Mouse (Mus musculus) granulocyte monocyte progenitor cell, adult 5-6 weeks (primary cell): Measurements from ENCODE around the gene Car5a. TPM values are rescaled to one million over a fixed set of nuclear protein-coding genes. Genes with fewer than 3 reads are reported as not detected.

Source experiments
- ATAC-seq: replicated peaks from 2 replicates; pipeline ENCODE4 v1.8.0; 2016; ENCODE audit warnings: mild to moderate bottlenecking, moderate TSS enrichment, inconsistent platforms; ENCODE audit not compliant: poor library complexity, severe bottlenecking
- total RNA-seq, 2 experiments: library from RNA; stranded (forward) in 1 of 2; stranded (reverse) in 1 of 2; fragments of 200-712, 200-1000 nt in 1 of 2; fragments of >200 nt in 1 of 2; fragmentation: Nextera tagmentation in 1 of 2; gene quantifications; 2 replicates each; pipeline ENCODE4 v1.2.3; 2014 to 2017

Gene Car5a
- not detected in 2 replicates for total RNA-seq (2014; fragmentation: Nextera tagmentation)
- total RNA-seq (2017) = not detected in 2 replicates

DNA sequence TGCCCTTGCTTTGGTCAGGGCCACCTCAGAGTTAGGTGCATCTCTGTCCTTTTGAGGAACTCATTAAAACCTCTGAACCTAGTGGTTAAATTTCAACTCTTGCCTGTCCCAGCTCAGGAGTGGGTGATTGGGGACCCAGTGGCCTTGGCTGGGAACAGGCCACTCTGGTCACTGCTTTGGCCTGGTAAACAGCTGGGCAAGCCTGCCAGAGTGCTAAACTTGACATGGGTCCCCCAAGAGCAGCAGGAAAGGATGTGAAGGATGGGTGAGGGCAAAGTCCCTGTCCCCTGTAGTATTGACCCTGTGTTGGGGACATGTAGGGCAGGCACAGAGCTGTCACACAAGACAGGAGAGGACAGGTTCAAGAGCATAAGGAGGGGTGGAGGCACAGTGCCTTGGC lies at the start of gene Car5a:
Gene Car5a (minus strand): TSS at position 74 of the 400 bp plus-strand sequence.
- no peak for ATAC-seq

DNA sequence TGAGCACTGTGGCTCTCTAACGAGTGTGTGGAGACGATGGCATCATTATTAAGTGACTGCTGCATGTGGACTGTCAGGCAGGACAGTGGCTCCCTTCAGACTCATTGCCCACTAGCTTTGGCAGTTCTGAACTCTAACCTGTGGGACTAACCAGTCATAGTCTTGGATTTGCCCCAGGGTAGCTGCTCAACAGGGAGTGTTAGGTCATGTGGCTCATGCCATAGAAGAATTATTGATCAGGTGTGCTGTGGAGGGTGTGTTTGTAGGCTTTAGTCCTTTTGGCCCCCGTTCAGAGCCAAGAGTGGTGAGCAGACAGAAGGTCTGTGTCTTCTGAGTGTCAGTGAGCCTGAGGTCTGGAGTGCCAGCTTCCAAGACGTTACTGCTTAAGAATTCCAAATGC lies 48.2 kb upstream of the Car5a start:
- no peak for ATAC-seq

- no peak for ATAC-seq
Measured at GRCm38 (mm10) chr8:121991611-121992010, 46.9 kb upstream of the Car5a start.

DNA sequence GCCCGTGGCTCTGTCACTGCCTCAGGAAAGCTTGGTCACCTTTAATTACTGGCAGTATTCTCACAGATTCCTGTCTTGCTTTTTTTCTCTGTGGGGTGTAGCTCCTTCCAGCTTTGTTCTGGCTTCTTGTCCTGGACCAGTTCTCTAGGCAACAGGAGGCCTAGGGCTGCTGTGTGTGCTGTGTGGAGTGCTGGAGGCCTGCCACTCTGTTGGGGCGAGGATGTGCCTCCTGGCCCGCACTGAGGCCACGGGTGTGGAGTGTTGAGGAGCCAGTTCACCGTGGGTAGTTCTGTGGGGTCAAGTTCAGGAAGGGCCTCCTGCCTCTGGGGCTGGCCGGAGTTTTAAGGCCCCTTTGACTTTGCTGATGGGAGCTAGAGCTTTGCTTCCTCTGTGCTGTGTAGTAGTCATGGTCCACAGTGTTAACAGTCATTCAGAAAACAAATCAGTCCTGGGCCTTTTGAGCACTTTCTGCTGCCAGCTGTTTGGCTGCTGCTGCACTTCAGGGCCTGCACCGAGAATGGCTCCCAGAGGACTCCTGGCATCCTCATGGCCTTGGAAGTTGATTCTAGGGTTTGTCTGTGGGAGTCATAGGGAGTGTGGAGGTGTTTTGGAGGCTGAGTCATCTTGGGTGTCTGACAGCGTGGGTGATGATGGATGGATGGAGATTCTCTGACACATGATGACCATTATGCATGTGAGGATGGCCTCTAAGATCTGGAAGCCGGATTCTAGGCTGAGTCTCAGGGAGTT lies 46.0 kb upstream of the Car5a start:
- no peak for ATAC-seq

GRCm38 (mm10) chr8:121987892-121988291 lies 43.2 kb upstream of the Car5a start:
- ATAC-seq = no peak

DNA sequence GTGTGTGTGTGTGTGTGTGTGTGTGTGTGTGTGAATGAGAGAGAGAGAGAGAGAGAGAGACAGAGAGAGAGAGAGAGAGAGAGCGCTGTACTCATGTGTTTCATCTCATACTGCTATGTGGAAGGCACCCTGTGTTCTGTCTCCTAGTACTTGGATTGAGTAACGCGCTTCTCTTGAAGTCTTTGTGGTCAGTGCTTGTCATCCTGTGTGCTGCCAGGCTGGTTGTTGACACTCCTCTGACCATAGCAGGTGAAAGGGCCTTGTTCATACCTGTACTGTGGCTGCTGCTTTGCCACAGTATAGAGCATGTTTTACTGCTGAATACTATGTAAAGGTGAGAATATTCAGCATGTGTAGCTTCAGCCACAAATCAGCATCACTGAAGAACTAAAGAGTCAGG lies 41.0 kb upstream of the Car5a start:
- no peak for ATAC-seq

- no peak for ATAC-seq
Measured at GRCm38 (mm10) chr8:121981520-121981895, 36.8 kb upstream of the Car5a start.

DNA sequence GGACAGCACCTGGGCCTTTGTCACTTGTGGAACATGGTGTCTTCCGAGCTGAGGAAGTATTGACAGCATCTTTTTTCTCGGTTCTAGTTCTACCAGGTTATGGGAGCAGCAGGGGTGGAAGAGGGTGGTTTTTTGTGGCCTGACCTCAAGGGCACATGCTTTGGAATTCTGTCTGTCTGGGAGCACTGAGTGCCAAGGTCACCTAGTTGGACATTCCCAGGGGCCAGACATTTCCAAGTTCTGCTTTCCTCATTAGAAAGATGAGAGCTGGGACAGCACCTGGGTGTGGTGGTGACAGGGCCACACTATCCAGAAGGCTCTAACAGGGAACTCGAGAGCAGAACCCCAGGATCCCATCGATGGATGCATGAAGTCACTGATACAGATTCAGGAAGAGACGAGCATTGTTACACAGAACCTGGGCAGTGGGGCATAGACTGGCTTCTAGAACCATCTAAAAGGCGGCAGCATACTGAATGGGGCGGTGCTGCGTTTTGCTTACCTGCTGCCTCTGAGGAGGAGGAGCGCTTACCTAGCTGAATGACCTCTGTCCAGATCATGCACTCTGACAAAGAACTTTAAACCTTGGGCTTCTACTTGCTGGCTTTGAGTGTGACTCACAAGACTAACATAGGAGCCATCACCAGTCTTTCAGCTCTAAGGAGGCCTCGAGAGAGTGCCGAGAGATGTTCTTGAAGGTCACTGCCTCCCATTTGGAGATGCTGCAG lies 36.3 kb upstream of the Car5a start:
- ATAC-seq = no peak

DNA sequence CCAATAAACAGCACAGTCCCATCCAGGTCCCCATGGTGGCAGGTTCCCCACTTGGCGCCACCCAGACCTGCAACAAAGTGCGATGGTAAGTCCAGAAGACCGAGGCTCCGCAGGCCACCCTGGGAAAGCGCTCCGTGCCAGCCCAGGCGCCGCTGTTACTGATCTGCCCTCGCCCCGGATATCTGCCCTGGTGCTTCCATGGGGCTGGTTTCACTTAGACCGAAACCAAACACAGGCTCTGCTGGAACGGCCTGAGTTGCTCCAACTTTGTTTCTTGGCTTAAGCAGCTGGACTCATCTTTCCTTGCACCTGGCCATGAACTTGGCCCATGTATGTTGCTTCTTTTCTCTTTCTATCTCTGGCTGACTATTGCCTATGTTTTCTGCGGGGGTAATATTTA lies 34.0 kb upstream of the Car5a start:
- no peak for ATAC-seq

GRCm38 (mm10) chr8:121977819-121978590 lies 33.3 kb upstream of the Car5a start:
- peak; percentile 63; the same call in 1 of the 2 replicates for ATAC-seq

DNA sequence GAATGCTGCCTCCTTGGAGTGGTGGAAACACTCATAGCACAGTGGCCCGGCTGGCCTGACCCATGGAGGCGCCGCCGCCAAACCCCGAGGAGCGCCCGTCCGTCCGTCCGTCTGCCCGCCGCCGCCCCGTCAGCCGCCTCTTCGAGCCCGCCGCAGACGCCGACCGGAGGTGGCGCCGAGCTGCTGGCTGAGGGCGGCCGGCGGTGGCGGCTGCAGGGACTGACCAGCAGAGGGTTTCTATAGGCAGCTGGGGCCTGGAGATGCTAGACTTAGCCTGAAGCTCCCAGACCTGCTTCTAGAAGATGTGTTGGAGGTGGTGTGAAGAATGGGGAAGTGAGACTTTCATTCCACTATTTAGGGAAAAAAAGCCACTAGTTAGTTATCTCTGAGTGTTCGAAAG lies 29.2 kb upstream of the Car5a start:
- ATAC-seq = peak; percentile 72

- peak; percentile 74 for ATAC-seq
Measured at GRCm38 (mm10) chr8:121971488-121972058, 26.9 kb upstream of the Car5a start.

DNA sequence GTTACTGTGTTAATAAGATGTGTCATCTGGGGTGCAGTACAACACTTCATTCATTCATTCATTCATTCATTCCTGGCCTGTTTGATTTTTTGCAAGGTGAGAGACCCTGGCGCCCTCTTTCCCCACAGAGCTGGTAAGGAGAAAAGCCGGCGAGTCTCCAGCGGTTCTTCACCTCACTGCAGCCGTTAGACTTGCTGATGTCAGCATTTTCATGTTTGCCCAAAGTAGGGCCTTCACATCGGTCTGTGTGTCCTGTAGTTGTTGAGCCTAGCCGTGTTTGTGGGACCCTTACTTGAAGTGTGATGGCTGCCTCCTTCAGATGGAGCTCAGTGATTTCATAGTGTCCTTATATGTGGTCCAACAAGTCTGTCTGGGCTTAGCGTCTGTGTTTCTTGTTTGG lies 25.5 kb upstream of the Car5a start:
- ATAC-seq = no peak

GRCm38 (mm10) chr8:121968542-121968941 lies 23.8 kb upstream of the Car5a start:
- ATAC-seq = no peak

GRCm38 (mm10) chr8:121967977-121968376 lies 23.3 kb upstream of the Car5a start:
- no peak for ATAC-seq

GRCm38 (mm10) chr8:121966714-121967448 lies 22.2 kb upstream of the Car5a start:
- ATAC-seq = no peak

DNA sequence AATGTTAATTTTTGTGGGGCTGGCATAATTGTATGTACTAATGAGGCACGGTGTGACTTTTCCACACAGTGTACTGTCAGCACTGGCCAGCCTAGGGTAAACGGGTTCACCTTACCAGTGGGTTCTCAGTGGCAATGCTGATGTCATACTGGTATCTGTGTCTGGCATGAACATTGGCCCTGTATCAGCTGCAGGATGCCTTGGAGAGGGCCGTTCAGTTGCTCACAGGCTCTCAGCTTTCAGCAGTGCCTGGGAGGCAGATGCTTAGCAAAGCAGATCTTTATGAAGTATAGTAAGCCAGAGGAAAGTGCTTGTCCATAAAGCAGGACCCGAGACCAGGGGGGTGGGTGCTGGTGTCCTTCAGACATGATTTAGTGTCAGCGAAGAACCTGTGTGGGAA lies 21.4 kb upstream of the Car5a start:
- ATAC-seq = no peak

GRCm38 (mm10) chr8:121964716-121965512 lies 20.2 kb upstream of the Car5a start:
- no peak for ATAC-seq

DNA sequence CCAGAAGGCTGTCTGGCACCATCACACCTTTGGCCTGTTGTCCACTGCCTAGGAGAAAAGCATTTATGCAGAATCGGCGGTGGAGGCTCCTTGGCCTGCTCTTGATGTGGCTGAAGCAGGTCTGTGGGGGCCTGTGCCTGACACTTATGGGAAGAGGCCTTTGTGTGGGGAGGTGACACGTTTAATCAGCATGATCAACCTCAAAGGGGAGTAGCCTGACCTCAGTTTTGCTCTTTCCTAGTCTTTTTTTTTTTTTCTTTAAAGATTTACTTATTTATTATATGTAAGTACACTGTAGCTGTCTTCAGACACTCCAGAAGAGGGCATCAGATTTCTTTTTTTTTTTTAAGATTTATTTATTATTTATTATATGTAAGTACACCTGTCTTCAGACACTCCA lies 18.2 kb upstream of the Car5a start:
- ATAC-seq = no peak
